Mouse (Mus musculus) brain, embryonic 14.5 days (tissue): ENCODE results near the gene Acot3.

Experiments
- CTCF ChIP-seq: fragments of 200-500 bp; IDR thresholded peaks from 2 replicates; pipeline ENCODE4 v1.5.1; 2012; ENCODE audit warnings: inconsistent platforms, mild to moderate bottlenecking, moderate library complexity, borderline replicate concordance; ENCODE audit not compliant: insufficient read depth, insufficient read length; ENCODE audit errors: extremely low read depth
- POLR2A ChIP-seq: fragments of 200-500 bp; IDR thresholded peaks from 2 replicates; pipeline ENCODE4 v1.6.1; 2012; ENCODE audit warnings: mild to moderate bottlenecking, inconsistent platforms, borderline replicate concordance; ENCODE audit not compliant: poor library complexity, insufficient read depth, insufficient read length, severe bottlenecking; ENCODE audit errors: extremely low read depth

DNA sequence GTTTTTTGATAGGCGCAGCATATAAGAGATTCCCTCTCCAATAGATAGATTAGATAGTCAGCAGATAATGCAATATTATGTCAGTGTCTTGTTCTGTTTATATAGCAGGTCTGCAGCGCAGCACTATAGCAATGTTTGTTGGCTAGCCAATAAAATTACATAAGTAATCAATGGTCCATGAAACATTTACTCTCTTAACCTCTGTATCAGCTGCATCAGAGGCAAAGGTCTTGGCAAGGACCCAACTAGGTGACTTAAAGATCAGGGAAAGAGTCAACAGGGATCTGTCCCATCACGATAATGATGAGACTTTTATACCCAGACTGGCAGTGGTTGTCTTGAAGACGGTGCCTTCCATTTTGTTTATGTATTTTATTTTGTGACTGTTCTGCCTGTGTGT lies 19.1 kb upstream of the Acot3 start:
- no peak for TF ChIP-seq CTCF
- TF ChIP-seq POLR2A: no peak
